Comparison of ENCODE assay signal across 10 mouse cellular contexts in genomic region chr19:10014824-10015223, GRCm38 (mm10). TPM values are rescaled to one million over a fixed set of nuclear protein-coding genes. Genes with fewer than 3 reads are reported as not detected.
DNase-seq lines count a peak whose midpoint lies in the region; ATAC-seq lines count a peak whose summit lies in the region.
"Had no signal": no experiment of that assay in that cellular context is flagged by ENCODE, and none has a peak within 500 bp of the region (broad histone marks: within the 10 kb centered on the region; RNA-seq: fewer than 3 reads in every experiment).

No protein-coding gene starts in this region.

- no peak overlapping the region for H3K4me3 ChIP-seq in kidney, embryonic 14.5 days (ENCODE audit: low read length)
- H3K4me3 ChIP-seq in embryonic facial prominence, embryonic 14.5 days (ENCODE audit: low read depth, low read length): no peak overlapping the region
- H3K4me3 ChIP-seq in limb, embryonic 10.5 days: peak overlapping the region; percentile 8; the same call in 1 of the 2 replicates
- H3K4me3 ChIP-seq: forebrain, embryonic 13.5 days had no signal

- H3K4me2 ChIP-seq in kidney, embryonic 14.5 days (replicated peaks; ENCODE audit: low read depth, low read length): no peak overlapping the region
- no peak overlapping the region for H3K4me2 ChIP-seq in embryonic facial prominence, embryonic 14.5 days (ENCODE audit: low read depth, low read length)
- H3K4me2 ChIP-seq: forebrain, embryonic 13.5 days had no signal

- no peak for ATAC-seq in kidney, embryonic 14.5 days (ENCODE audit: low FRiP score, low TSS enrichment)
- ATAC-seq in embryonic facial prominence, embryonic 14.5 days (ENCODE audit: low read depth): no peak
- ATAC-seq: forebrain, embryonic 13.5 days had no signal

- H3K9ac ChIP-seq in kidney, embryonic 14.5 days (ENCODE audit: low read depth, low read length): no peak overlapping the region
- no peak overlapping the region for H3K9ac ChIP-seq in embryonic facial prominence, embryonic 14.5 days (ENCODE audit: low read depth, low read length)
- H3K9ac ChIP-seq: forebrain, embryonic 13.5 days had no signal

- no peaks in the 10 kb centered on the region for H3K36me3 ChIP-seq in kidney, embryonic 14.5 days (ENCODE audit: control insufficient read depth, insufficient read depth, low read length)
- no peaks in the 10 kb centered on the region for H3K36me3 ChIP-seq in embryonic facial prominence, embryonic 14.5 days (ENCODE audit: control insufficient read depth, insufficient read depth, low read length)
- H3K36me3 ChIP-seq in limb, embryonic 10.5 days: no peaks in the 10 kb centered on the region

- H3K27ac ChIP-seq in kidney, embryonic 14.5 days (ENCODE audit: low read depth, low read length): no peak overlapping the region
- peak overlapping the region; percentile 92; the same call in 1 of the 2 replicates for H3K27ac ChIP-seq in embryonic facial prominence, embryonic 14.5 days (replicated peaks; ENCODE audit: low read depth, low read length)
- peak overlapping the region; percentile 93 for H3K27ac ChIP-seq in limb, embryonic 10.5 days
- H3K27ac ChIP-seq: forebrain, embryonic 13.5 days had no signal

- WGBS in kidney, embryonic 14.5 days: 78% methylated on average over 13 of the region's 13 CpGs
- WGBS in embryonic facial prominence, embryonic 14.5 days: 63% methylated on average over 13 of the region's 13 CpGs
- 85% methylated on average over 13 of the region's 13 CpGs for WGBS in limb, embryonic 10.5 days

- H3K4me1 ChIP-seq in kidney, embryonic 14.5 days (ENCODE audit: control insufficient read depth, insufficient read depth, low read length): peaks cover 32% of the 10 kb centered on the region
- peaks cover 44% of the 10 kb centered on the region for H3K4me1 ChIP-seq in embryonic facial prominence, embryonic 14.5 days (ENCODE audit: control insufficient read depth, insufficient read depth, low read length)
- H3K4me1 ChIP-seq in limb, embryonic 10.5 days: peaks cover 72% of the 10 kb centered on the region

- peak; percentile 75 for DNase-seq in kidney, adult 11 months
- no peak for DNase-seq in embryonic facial prominence, embryonic 14.5 days (ENCODE audit: low spot score)
- no peak for DNase-seq in limb, embryonic 10.5 days (ENCODE audit: low spot score)
- DNase-seq in spleen, postnatal 14 days (ENCODE audit: low spot score in 2 of 2): peak; percentile 68 to 72
- no peak for DNase-seq in B cell, adult 2 months
- no peak for DNase-seq in gastrocnemius, postnatal 4 days (ENCODE audit: low spot score in 2 of 2)
- no peak for DNase-seq in adrenal gland, postnatal 10 days
- DNase-seq: lung, postnatal 36 days had no signal

- H3K27me3 ChIP-seq in kidney, embryonic 14.5 days (ENCODE audit: control insufficient read depth, insufficient read depth, low read length): no peaks in the 10 kb centered on the region
- H3K27me3 ChIP-seq in embryonic facial prominence, embryonic 14.5 days (replicated peaks; ENCODE audit: control insufficient read depth, insufficient read depth, low read length): no peaks in the 10 kb centered on the region
- H3K27me3 ChIP-seq in limb, embryonic 10.5 days (ENCODE audit: low read depth, poor library complexity, severe bottlenecking): no peaks in the 10 kb centered on the region; the same call in 1 of the 2 replicates
- H3K27me3 ChIP-seq: forebrain, embryonic 13.5 days had no signal

- H3K9me3 ChIP-seq in kidney, embryonic 14.5 days (ENCODE audit: control insufficient read depth, low read length): no peaks in the 10 kb centered on the region
- no peaks in the 10 kb centered on the region for H3K9me3 ChIP-seq in embryonic facial prominence, embryonic 14.5 days (ENCODE audit: control insufficient read depth, low read length)
- H3K9me3 ChIP-seq in limb, embryonic 10.5 days (replicated peaks): no peaks in the 10 kb centered on the region
- H3K9me3 ChIP-seq: forebrain, embryonic 13.5 days had no signal

RNA-seq across cellular contexts. Expression of gene Rab3il1, which starts 13.4 kb away (rescaled TPM):
- polyA plus RNA-seq in kidney, embryonic 14.5 days (2014; fragmentation: Nextera tagmentation; extraction: Ambion mirVana): 20.3 and 26.2 TPM in 2 replicates
- polyA plus RNA-seq in embryonic facial prominence, embryonic 14.5 days (2014; fragmentation: Nextera tagmentation; extraction: Ambion mirVana): 48.1 and 54.4 TPM in 2 replicates
- polyA plus RNA-seq in limb, embryonic 10.5 days (2016; fragmentation: Nextera tagmentation; extraction: Ambion mirVana): 39.2 and 41.5 TPM in 2 replicates
- total RNA-seq in gastrocnemius, postnatal 4 days (2021): 10 to 100 TPM; 24.2 to 26.1 TPM
- 10 to 100 TPM in 1 of 2 experiments, 1 to 10 TPM in 1; 10.0 to 15.0 TPM for total RNA-seq in adrenal gland, postnatal 10 days (2021)

RNA-seq across cellular contexts. Expression of gene Best1, which starts 13.4 kb away (rescaled TPM):
- 1.1 and 1.2 TPM in 2 replicates for polyA plus RNA-seq in kidney, embryonic 14.5 days (2014; fragmentation: Nextera tagmentation; extraction: Ambion mirVana)
- polyA plus RNA-seq in embryonic facial prominence, embryonic 14.5 days (2014; fragmentation: Nextera tagmentation; extraction: Ambion mirVana): 1.5 and 2.2 TPM in 2 replicates
- polyA plus RNA-seq in limb, embryonic 10.5 days (2016; fragmentation: Nextera tagmentation; extraction: Ambion mirVana): 2.3 TPM in 2 replicates
- total RNA-seq in gastrocnemius, postnatal 4 days (2021): 1 to 10 TPM; 1.2 to 1.5 TPM
- under 1 TPM; 0.39 to 0.45 TPM for total RNA-seq in adrenal gland, postnatal 10 days (2021)

RNA-seq across cellular contexts. Expression of gene Fads3, which starts 26.5 kb away (rescaled TPM):
- polyA plus RNA-seq in kidney, embryonic 14.5 days (2014; fragmentation: Nextera tagmentation; extraction: Ambion mirVana): 8.3 and 10.4 TPM in 2 replicates
- polyA plus RNA-seq in embryonic facial prominence, embryonic 14.5 days (2014; fragmentation: Nextera tagmentation; extraction: Ambion mirVana): 15.6 and 20.9 TPM in 2 replicates
- 2.4 and 3.2 TPM in 2 replicates for polyA plus RNA-seq in limb, embryonic 10.5 days (2016; fragmentation: Nextera tagmentation; extraction: Ambion mirVana)
- 10 to 100 TPM; 16.8 to 28.4 TPM for total RNA-seq in gastrocnemius, postnatal 4 days (2021)
- 10 to 100 TPM; 11.1 to 14.7 TPM for total RNA-seq in adrenal gland, postnatal 10 days (2021)

RNA-seq across cellular contexts. Expression of gene Fth1, which starts 34.4 kb away (rescaled TPM):
- polyA plus RNA-seq in kidney, embryonic 14.5 days (2014; fragmentation: Nextera tagmentation; extraction: Ambion mirVana): 1,412 and 1,461 TPM in 2 replicates
- 1,690 and 1,712 TPM in 2 replicates for polyA plus RNA-seq in embryonic facial prominence, embryonic 14.5 days (2014; fragmentation: Nextera tagmentation; extraction: Ambion mirVana)
- 1,175 and 1,229 TPM in 2 replicates for polyA plus RNA-seq in limb, embryonic 10.5 days (2016; fragmentation: Nextera tagmentation; extraction: Ambion mirVana)
- 1,000 to 10,000 TPM; 1,831 to 1,888 TPM for total RNA-seq in gastrocnemius, postnatal 4 days (2021)
- 1,000 to 10,000 TPM; 2,032 to 2,040 TPM for total RNA-seq in adrenal gland, postnatal 10 days (2021)

Comparison
In these comparisons a context has a peak if more than half of its experiments do, and no peak if none do; other contexts are left out.
1. DNase-seq: peak in kidney, adult 11 months (single experiment) and spleen, postnatal 14 days (2 of 2); none in embryonic facial prominence, embryonic 14.5 days (single experiment), limb, embryonic 10.5 days (single experiment), B cell, adult 2 months (0 of 2), gastrocnemius, postnatal 4 days (0 of 2) and adrenal gland, postnatal 10 days (single experiment).